Mouse (Mus musculus): ENCODE results near the gene Tuft1. TPM values are rescaled to one million over a fixed set of nuclear protein-coding genes. Genes with fewer than 3 reads are reported as not detected.

Gene Tuft1
- 4.1 TPM for polyA plus RNA-seq (2015; fragmentation: Illumina TruSeq; extraction: RNeasy Lipid Tissue Mini Kit (QIAGEN cat#74804); ENCODE audit: insufficient read depth, low replicate concordance)

GRCm38 (mm10) chr3:94658740-94659095, at the start of gene Tuft1:
Gene Tuft1, minus strand, starts transcription at chr3:94658872.

DNA sequence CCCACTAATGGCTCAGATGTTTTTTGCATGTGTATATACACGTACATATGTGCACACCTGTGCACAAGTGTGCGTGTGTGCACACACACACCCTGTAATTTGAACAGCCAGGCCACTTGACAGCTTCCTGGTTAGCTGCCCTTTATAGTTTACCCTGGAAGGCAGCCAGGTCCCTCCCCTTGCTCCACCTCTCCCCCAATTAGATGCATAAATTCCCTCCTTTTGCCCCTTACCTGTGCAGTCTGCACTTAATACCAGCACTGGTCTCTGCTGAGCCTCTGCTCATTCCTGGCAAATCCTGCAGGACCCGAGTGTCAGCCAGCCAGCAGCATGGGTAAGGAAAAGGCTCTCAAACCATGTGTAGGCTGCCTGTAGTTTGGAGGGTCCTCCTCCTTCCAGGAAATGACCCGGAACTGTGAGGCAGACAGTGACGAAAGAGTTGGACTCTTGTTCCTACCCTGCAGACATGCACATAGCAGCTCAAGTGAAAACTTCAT, 34.7 kb upstream of the Tuft1 start, which contains the start of gene Selenbp2:
TSS of gene Selenbp2 (plus strand) at position 228 of the 497 bp plus-strand sequence.

DNA sequence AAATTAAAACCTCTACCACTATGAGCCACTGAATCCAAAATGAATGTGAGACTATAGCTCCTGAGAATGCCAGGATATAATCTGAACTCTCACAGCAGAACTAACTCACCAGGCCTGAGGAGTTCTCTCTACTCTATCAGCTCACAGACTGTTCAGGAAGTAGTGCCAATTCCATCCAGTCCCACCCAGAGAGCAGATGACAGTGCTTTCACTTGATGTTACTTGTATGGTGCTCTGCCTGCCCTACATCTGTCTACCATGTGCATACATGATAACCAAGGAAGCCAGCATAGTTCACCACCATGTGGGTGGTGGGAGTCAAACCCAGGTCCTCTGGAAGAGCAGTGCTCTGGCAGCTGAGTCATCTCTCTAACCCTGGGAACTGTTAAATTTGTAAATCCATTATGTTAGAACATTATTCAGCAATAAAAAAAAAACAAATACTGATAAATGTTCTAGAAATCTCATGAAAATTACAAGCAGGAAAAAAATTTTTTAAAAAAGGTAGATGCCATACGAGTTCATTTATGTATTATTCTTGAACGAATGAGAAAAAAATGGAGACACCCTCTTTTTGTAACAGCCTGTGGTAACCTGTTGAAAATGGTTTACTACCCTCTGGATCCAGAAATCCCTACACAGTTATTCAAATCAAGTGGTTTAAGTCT, 16.0 kb downstream of the Tuft1 start, which contains the start of gene Gm10972:
TSS of gene Gm10972 (plus strand) at position 618 of the 668 bp plus-strand sequence.

GRCm38 (mm10) chr3:94582456-94582891, 76.2 kb downstream of the Tuft1 start, which contains the start of gene Snx27:
Gene Snx27, minus strand, starts transcription at chr3:94582716.

Other genes starting within 250 kb of the Tuft1 start
- gene Tdrkh, start 245.6 kb downstream of the Tuft1 start, polyA plus RNA-seq (2015; fragmentation: Illumina TruSeq; extraction: RNeasy Lipid Tissue Mini Kit (QIAGEN cat#74804); ENCODE audit: insufficient read depth, low replicate concordance) = 6.1 TPM
- gene Mrpl9, start 215.6 kb downstream of the Tuft1 start, polyA plus RNA-seq (2015; fragmentation: Illumina TruSeq; extraction: RNeasy Lipid Tissue Mini Kit (QIAGEN cat#74804); ENCODE audit: insufficient read depth, low replicate concordance) = 54.0 TPM
- not detected for gene Oaz3, start 215.0 kb downstream of the Tuft1 start, polyA plus RNA-seq (2015; fragmentation: Illumina TruSeq; extraction: RNeasy Lipid Tissue Mini Kit (QIAGEN cat#74804); ENCODE audit: insufficient read depth, low replicate concordance)
- not detected for gene Celf3, start 180.6 kb downstream of the Tuft1 start, polyA plus RNA-seq (2015; fragmentation: Illumina TruSeq; extraction: RNeasy Lipid Tissue Mini Kit (QIAGEN cat#74804); ENCODE audit: insufficient read depth, low replicate concordance)
- gene Riiad1, start 178.5 kb downstream of the Tuft1 start, polyA plus RNA-seq (2015; fragmentation: Illumina TruSeq; extraction: RNeasy Lipid Tissue Mini Kit (QIAGEN cat#74804); ENCODE audit: insufficient read depth, low replicate concordance) = 1.3 TPM
- 44.1 TPM for gene Snx27, start 76.2 kb downstream of the Tuft1 start, polyA plus RNA-seq (2015; fragmentation: Illumina TruSeq; extraction: RNeasy Lipid Tissue Mini Kit (QIAGEN cat#74804); ENCODE audit: insufficient read depth, low replicate concordance)
- gene Gm10972, start 15.8 kb downstream of the Tuft1 start, polyA plus RNA-seq (2015; fragmentation: Illumina TruSeq; extraction: RNeasy Lipid Tissue Mini Kit (QIAGEN cat#74804); ENCODE audit: insufficient read depth, low replicate concordance) = not detected
- not detected for gene Selenbp2, start 34.7 kb upstream of the Tuft1 start, polyA plus RNA-seq (2015; fragmentation: Illumina TruSeq; extraction: RNeasy Lipid Tissue Mini Kit (QIAGEN cat#74804); ENCODE audit: insufficient read depth, low replicate concordance)
- 0.10 TPM for gene Cgn, start 127.6 kb upstream of the Tuft1 start, polyA plus RNA-seq (2015; fragmentation: Illumina TruSeq; extraction: RNeasy Lipid Tissue Mini Kit (QIAGEN cat#74804); ENCODE audit: insufficient read depth, low replicate concordance)
- gene Pogz, start 178.7 kb upstream of the Tuft1 start, polyA plus RNA-seq (2015; fragmentation: Illumina TruSeq; extraction: RNeasy Lipid Tissue Mini Kit (QIAGEN cat#74804); ENCODE audit: insufficient read depth, low replicate concordance) = 32.7 TPM
- gene Psmb4, start 228.1 kb upstream of the Tuft1 start, polyA plus RNA-seq (2015; fragmentation: Illumina TruSeq; extraction: RNeasy Lipid Tissue Mini Kit (QIAGEN cat#74804); ENCODE audit: insufficient read depth, low replicate concordance) = 182 TPM